Mouse (Mus musculus) heart, adult 2 months (tissue): ENCODE data around the gene Rab36.

ENCODE experiments used
- CTCF ChIP-seq: fragments of 200-600 bp; IDR thresholded peaks from 2 replicates; pipeline ENCODE4 v1.8.1; 2022; ENCODE audit warnings: antibody characterized with exemption, mild to moderate bottlenecking, moderate library complexity
- POLR2A ChIP-seq: fragments of 200-500 bp; IDR thresholded peaks from 2 replicates; pipeline ENCODE4 v1.6.1; 2011; ENCODE audit warnings: mild to moderate bottlenecking, low read depth, low read length, control low read depth; ENCODE audit not compliant: insufficient read depth

GRCm38 (mm10) chr10:75058761-75059395 is 22.0 kb downstream of the Rab36 start:
- TF ChIP-seq CTCF (no peak), POLR2A (no peak)
